Mouse (Mus musculus): ENCODE measurements around the gene Gm10570.

DNA sequence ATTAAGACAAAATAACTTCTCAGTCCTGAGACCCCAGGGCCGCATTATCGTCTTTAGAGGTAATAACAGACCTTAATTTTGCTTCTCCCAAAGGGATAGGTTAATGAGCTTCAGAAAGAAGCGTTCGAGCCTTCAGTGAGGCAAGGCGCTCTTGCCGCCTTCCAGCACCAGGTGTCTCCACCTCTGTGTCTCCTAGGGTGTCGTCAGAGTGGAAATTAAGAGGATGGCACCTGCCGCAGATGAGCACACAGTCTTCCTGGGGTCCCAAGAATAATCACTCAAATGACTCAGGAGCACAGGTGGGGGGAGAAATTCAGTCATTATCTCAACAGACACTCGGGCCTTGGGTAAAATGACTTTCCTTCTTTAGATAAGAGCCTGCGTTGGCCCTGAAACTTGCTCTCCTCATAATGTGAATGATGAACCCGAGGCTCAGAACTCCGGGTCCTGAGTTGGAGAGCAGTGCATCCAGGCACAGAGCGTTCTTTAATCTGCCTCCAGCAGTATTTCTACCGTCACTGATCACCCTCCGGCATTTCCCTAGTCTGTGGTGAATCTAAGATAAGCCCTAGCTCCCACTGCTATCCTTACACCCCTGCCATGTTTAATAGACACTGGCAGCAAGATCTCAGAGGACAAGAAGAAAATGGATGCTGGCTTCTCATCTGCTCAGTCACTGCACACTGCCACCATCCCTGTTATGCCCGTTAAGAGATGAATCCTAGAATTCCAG, 42.4 kb upstream of the Gm10570 start:
- TF ChIP-seq CTCF (IDR thresholded peaks at IDR 0.05; ENCODE audit: extremely low read depth, insufficient read depth, insufficient read length, insufficient replicate concordance) (no peak), POLR2A (IDR thresholded peaks at IDR 0.05; ENCODE audit: low read depth, low read length) (no peak)

Data from spleen, adult 2 months (tissue).